Mouse (Mus musculus) liver, embryonic 12.5 days (tissue): ENCODE measurements around the gene Olfr113. TPM values are rescaled to one million over a fixed set of nuclear protein-coding genes. Genes with fewer than 3 reads are reported as not detected.

Experiments
- polyA plus RNA-seq: library from polyadenylated mRNA; unstranded; fragments of >200 nt; fragmentation: Nextera tagmentation; extraction: Ambion mirVana; gene quantifications from 2 replicates; pipeline ENCODE4 v1.2.1, GENCODE M21; 2016

Gene Olfr113
- polyA plus RNA-seq, 1 experiment from 2014 or later = not detected

Other genes with a start within 250 kb of the Olfr113 start
- gene Olfr103, start 238.0 kb downstream of the Olfr113 start, polyA plus RNA-seq = not detected in 2 replicates
- gene Olfr104-ps, start 218.1 kb downstream of the Olfr113 start, polyA plus RNA-seq = not detected in 2 replicates
- gene Olfr105-ps, start 198.6 kb downstream of the Olfr113 start, polyA plus RNA-seq = not detected in 2 replicates
- gene Olfr106-ps, start 187.3 kb downstream of the Olfr113 start, polyA plus RNA-seq = not detected in 2 replicates
- not detected in 2 replicates for gene Olfr107, start 178.4 kb downstream of the Olfr113 start, polyA plus RNA-seq
- not detected in 2 replicates for gene Olfr108, start 132.2 kb downstream of the Olfr113 start, polyA plus RNA-seq
- not detected in 2 replicates for gene Olfr109, start 118.7 kb downstream of the Olfr113 start, polyA plus RNA-seq
- gene H2-M2, start 94.1 kb downstream of the Olfr113 start, polyA plus RNA-seq = not detected in 2 replicates
- gene Olfr110, start 85.2 kb downstream of the Olfr113 start, polyA plus RNA-seq = not detected in 2 replicates
- not detected in 2 replicates for gene Olfr111, start 69.6 kb downstream of the Olfr113 start, polyA plus RNA-seq
- not detected in 2 replicates for gene Olfr112, start 8.2 kb downstream of the Olfr113 start, polyA plus RNA-seq
- not detected in 2 replicates for gene Olfr114, start 15.1 kb upstream of the Olfr113 start, polyA plus RNA-seq
- gene Olfr115, start 49.4 kb upstream of the Olfr113 start, polyA plus RNA-seq = not detected in 2 replicates
- not detected in 2 replicates for gene Olfr116, start 49.5 kb upstream of the Olfr113 start, polyA plus RNA-seq
- gene Olfr117, start 86.1 kb upstream of the Olfr113 start, polyA plus RNA-seq = not detected in 2 replicates
- not detected in 2 replicates for gene Olfr118, start 89.3 kb upstream of the Olfr113 start, polyA plus RNA-seq
- gene Olfr119, start 118.9 kb upstream of the Olfr113 start, polyA plus RNA-seq = not detected in 2 replicates
- not detected in 2 replicates for gene Olfr120, start 144.1 kb upstream of the Olfr113 start, polyA plus RNA-seq
- not detected in 2 replicates for gene Olfr121, start 171.2 kb upstream of the Olfr113 start, polyA plus RNA-seq
- not detected in 2 replicates for gene Olfr122, start 190.9 kb upstream of the Olfr113 start, polyA plus RNA-seq
- not detected in 2 replicates for gene Olfr123, start 215.9 kb upstream of the Olfr113 start, polyA plus RNA-seq
- gene Olfr124, start 222.2 kb upstream of the Olfr113 start, polyA plus RNA-seq = not detected in 2 replicates